Mouse (Mus musculus): ENCODE measurements at regions not wholly inside any gene's neighbourhood (a gene's known extent, or its start where the extent isn't known, plus 50 kb on each side); places are given as distances from the start of the nearest gene placed in this dataset.
A peak's percentile ranks its signal among the peaks of the same experiment; 100 is the strongest.

DNA sequence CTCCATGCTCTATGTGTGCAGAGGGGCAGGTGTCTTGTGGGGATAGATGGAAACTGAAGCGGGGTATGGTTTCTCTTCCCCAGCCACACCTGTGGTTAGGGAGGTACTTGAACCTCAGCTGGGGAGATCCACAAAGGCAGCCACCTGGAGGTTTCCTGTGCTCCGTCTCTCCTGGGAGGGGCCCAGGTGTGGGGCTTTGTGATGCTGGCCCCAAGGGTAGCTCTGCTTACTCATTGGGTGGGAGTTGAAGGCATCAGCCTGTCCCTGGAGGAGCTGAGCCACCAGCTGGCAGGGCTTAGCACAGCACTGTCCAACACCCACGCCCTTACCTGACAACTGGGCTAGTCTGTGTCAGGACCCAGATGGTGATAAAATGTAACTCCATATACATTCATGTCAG is 81.4 kb downstream of the Lhx2 start:
- no peak for ATAC-seq (replicated peaks; ENCODE audit: low FRiP score, poor library complexity, severe bottlenecking)

DNA sequence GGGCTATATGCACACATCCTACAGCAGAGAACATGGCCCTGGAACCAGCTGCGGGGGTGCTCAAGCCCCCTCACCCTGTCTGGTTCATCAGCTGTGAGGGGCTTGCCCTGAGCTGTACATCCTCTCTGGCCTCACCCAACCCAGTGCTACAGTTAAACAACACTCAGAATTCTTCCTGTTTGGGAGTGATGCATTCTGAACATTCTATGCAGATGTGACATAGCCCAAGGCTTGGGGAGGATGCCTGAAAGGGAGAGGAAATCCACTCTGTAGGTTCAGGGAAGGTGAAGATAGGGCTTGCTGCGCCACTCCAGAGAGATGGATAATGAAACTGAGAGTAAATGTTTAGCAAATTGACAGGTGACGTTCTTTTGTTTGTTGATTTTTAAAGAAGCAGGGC is 83.3 kb downstream of the Lhx2 start:
- no peak for ATAC-seq (replicated peaks; ENCODE audit: low FRiP score, poor library complexity, severe bottlenecking)

DNA sequence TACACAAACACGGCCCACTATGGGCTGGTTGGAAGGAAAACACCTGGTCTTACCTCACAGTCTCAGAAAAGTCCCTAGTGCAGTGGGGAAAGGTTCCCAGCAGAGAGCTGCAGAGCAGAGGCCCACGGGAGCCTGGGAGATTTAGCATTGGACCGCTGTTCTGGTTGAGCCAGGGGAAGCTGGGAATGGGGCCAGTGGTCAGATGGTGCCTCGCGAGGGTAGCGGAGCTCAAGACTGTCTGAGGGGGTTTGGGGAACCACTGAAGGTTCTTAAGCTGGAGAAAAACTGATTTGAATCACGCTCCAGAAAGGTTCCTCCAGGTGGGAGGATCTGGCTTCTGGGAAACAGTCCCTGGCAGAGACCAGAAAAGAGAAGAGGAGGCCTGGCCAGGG is 84.8 kb downstream of the Lhx2 start:
- no peak for ATAC-seq (replicated peaks; ENCODE audit: low FRiP score, poor library complexity, severe bottlenecking)

DNA sequence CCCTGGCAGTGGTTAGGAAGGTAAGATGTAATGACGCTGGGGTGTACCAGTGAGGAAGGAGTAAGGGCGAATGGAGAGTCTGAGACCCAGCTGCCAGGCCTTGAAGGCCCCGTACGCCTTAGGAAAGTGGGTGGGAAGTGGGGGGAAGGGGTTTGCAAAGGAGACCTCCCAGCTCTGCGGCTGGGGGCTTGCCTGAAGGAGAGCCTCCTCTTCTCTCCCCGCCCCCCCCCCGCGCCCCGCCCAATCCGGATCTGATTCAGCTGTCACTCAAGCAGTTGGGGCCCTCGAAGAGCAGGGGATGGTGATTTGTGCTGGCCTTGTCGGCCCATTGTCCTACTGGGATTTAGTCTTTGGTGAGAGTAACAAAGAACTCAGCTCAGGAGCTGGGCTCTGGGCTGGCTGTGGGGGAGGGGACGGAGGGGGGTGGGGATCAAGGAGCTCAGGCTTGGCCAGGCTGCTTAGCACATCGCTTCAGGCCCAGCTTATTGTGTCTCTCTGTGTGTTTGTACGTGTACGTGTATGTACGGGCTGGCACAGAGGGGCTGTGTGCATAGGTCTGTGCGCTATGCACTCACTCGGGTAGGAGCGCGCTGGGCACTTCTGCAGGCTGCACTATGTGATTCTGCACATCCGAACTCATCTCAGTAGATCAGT is 85.3 kb downstream of the Lhx2 start:
- no peak for ATAC-seq (replicated peaks; ENCODE audit: low FRiP score, poor library complexity, severe bottlenecking)

DNA sequence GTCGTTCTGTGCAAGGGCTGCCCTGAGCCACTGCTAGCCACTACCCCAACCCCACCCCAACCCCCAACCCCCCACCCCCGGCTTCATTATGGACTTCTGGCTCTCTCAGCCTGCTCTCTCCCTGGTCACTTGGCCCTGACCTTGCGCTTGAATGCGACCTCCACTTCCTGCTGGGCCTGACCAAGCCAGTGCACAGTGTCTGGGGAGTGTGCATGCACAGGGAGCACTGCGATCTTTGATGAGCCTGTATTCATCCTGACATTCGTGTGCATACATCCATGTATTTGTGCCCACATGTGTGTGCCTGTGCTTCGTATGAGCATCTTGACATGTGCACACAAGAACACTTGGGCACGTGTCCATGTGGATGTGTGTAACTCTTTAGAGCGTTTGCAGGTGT is 85.9 kb downstream of the Lhx2 start:
- ATAC-seq (replicated peaks; ENCODE audit: low FRiP score, poor library complexity, severe bottlenecking) = no peak

DNA sequence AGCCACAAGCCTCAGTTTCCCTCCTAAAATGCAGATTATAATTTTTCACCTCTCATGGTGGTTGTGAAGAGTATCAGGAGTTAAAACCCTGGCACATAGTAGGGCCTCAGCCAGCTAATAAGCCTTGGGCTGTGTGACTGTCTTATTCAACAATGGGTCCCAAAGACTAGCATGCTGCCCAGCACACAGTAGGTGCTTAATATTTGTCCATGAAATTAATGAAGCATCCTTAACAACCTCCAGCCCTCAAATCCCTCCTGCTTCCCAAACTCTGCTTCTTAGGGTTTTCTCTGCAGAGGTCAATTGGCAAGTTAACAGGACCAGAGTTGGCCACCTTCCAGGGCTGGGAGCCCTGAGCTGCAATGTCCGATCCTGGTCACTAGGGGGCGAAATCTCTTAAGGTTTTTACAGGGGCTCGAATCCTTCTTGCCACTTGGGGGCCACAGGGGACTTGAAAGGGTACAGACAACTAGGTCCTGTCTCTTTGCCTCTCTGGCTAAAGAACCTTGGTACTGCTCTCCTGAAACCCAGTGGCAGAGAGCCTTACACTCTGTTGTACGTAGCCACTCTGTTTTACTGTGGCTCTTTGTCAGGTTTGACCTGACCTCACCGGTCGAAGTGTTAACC is 81.6 kb upstream of the Nek6 start:
- 0 out of 2 replicates have a peak, but pooled peaks have one; percentile 37 for ATAC-seq (replicated peaks; ENCODE audit: low FRiP score, poor library complexity, severe bottlenecking)

DNA sequence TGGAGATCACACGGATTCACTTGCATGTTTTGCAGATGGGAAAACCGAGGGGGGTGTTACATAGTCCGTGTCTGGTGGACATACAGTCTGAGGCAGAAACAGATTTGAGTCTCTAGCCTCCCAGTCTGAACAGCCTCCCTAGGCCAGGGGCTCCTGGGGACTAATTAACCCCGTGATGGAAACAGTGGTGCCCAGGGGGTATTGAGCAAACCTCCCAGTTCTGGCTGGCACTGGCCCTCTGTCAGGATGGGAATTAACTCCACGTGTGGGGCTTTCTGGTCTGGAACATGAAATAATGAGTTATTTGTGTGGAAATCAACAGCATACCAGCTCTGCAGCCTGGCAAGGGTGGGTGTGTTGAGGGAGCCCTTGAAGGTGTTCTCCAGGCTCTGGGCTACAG is 79.9 kb upstream of the Nek6 start:
- ATAC-seq (replicated peaks; ENCODE audit: low FRiP score, poor library complexity, severe bottlenecking) = no peak

DNA sequence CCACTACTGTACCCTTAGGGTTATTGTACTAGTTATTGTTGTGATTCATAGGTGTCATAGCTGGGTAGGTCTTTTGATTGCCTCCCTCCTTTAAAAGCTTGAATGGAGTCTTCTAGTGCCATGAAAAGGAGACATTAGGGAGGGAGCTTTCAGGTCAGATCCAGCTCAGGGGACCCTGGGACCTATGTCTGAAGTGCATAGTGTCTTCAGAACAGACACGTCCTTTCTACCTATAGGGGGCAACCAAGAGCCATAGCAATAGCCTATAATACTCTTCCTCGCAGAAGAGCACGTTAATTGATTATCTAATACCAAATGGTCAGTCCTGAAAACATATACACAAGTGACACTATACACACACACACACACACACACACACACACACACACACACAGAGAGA is 77.7 kb upstream of the Nek6 start:
- no peak for ATAC-seq (replicated peaks; ENCODE audit: low FRiP score, poor library complexity, severe bottlenecking)

DNA sequence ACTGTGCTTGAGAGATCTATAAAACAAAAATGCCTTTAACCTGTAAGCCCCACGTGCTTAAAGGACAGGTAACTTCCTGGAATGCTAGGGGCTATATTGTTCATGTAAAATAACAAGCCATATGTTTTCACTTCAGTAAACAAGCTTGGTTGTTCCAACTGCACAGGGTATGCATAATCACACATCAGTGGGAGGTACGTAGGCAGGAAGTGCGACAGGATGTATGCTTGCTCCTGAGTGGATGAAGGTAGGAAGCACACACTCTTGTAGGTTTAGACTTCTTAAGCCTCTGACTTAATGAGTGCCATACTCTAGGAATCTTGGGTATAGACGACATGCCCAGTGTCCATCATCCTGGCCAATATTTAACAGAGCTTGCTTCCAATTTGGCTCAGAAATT is 74.7 kb upstream of the Nek6 start:
- ATAC-seq (replicated peaks; ENCODE audit: low FRiP score, poor library complexity, severe bottlenecking) = no peak

DNA sequence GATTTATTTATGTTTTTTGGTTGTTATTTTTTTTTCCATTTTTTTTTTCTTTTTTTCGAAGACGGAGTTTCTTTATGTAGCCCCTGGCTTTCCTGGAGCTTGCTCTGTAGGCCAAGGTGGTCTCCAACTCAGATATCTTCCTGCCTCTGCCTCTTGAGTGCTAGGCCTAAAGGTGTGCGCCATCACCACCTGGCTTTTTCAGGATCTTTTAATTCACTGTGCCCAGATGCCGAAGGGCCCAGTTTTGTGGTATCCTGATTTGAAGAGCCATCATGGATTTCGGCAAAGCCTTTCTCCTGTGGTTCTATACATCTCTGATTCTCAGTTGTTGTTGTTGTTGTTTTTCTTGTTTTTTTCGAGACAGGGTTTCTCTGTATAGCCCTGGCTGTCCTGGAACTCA is 72.3 kb upstream of the Nek6 start:
- no peak for ATAC-seq (replicated peaks; ENCODE audit: low FRiP score, poor library complexity, severe bottlenecking)

DNA sequence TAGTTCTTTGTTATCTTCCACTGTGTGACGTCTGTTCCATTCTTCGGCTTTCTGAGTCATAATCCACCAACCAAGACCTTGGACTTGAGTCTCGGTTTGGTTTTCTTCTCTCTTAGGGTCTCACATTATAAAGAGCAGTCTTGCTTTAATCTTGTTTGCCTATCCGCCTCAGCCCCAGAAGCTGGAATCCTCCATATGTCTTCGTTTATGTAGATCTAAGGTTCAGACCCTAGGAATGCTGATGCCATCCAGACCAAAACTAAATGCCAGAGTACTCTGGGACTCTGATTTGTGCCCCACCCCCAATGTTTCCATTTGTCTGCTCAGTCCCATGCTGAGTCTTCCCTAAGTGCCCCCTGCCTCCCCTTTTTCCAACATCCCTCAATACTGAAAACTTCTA is 71.5 kb upstream of the Nek6 start:
- ATAC-seq (replicated peaks; ENCODE audit: low FRiP score, poor library complexity, severe bottlenecking) = no peak

DNA sequence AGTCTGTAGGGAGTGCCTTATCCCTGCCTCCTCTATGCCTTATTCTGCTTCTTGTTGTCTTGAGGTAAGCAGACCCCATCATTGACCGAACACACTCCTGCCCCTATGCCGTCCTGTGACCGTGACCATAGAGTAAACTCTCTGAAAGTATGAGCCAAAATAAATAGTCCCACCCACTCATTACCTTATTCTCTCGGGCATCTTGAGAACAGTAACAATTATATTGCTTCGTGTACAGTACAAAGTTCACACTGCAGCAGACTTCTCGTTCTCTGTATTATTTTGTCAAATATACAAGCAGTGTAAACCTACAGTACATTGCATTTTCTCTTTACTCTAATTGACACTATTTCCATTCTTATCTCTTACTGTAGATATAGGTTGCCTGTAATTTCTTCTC is 62.4 kb upstream of the Nek6 start:
- no peak for ATAC-seq (replicated peaks; ENCODE audit: low FRiP score, poor library complexity, severe bottlenecking)

DNA sequence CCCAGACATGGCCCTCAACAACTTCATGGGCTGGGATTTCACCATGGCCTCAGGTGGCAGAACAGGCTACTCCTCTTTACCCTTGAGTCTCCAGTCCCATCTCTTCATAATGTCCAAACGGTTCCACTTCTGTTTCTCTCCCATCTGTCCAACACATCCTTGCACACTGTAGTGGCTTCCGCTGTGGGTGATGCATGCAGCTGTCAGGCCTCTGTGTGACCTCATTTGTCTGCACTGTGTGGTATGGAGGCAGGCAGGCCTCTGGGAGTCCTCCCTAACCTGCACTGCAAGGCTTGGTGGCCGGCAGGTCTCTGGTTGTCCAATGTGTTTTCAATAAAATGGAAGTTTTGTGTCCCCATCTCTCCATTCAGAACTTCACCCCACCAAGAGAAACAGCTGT is 54.9 kb upstream of the Nek6 start:
- ATAC-seq (replicated peaks; ENCODE audit: low FRiP score, poor library complexity, severe bottlenecking) = no peak

DNA sequence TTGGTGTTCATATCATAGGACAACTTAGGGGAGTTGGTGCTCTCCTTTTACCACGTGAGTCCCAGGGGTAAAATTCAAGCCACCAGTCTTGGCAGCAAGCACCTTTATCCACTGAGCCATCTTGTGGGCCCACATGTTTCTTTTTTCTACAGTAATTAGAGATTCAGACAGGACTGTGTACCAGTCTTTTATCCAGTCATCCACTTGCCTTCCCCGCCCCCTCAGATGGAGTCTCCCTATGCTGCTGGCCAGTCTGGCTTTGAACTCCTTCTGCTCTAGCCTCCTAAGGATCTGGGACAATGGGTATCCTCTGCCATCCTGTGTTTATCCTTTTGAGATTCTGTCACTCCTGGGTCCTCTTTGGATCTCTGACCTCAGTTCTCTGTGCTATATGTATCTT is 51.1 kb upstream of the Nek6 start:
- no peak for ATAC-seq (replicated peaks; ENCODE audit: low FRiP score, poor library complexity, severe bottlenecking)

DNA sequence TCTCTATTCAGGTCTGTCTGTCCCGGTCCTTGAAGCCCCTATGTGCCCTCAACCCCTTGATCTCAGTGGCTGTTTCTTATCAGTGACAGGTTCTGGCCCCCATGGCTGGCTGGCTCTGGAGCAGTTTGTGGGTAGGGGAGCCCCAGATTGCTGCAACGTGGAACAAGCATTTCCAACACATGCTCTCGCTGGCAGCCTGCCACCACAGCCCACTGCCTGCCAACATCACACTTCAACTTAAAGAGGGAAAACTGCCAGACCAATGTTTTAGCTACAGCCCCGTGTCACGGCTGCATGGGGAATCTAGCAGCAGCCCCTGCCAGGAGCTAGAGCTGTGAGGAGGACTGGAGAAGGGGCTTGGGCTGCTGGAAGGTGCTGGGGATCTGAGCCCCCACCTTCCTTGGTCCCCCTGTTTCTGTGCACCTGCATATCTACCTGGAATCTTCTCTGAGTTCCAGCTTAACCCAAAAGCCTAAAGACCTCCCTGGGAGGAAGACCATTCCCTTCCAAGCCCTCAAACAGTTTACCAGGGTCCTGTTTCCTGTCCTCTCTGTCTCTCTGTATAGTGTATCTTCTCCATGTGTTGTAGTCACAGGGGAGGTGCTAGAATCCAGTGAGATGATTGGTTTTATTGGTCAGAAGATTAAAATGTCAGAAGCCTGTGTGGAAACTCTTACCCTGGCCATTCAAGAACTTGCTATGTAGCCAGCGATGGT is 50.5 kb upstream of the Nek6 start:
- ATAC-seq (replicated peaks; ENCODE audit: low FRiP score, poor library complexity, severe bottlenecking) = no peak
